Mouse (Mus musculus) lung, postnatal 36 days (tissue): Measurements from ENCODE around the gene Gm10717.
"Not testable (repeated sequence)": the region's sequence is repeated elsewhere in the genome, so short reads cannot be mapped to it uniquely, and the experiment has no call there.

Experiments
- DNase-seq: peaks from one replicate; pipeline ENCODE4 v3.0.0; 2022; ENCODE audit warnings: mixed read lengths

The Gm10717 gene

GRCm38 (mm10) chr9:3024912-3025467 lies at the start of gene Gm10717:
TSS of gene Gm10717 (plus strand) at chr9:3025417.
- DNase-seq = peak; percentile 49

- DNase-seq = not testable (repeated sequence)
Measured at GRCm38 (mm10) chr9:3000445-3000972, 24.7 kb upstream of the Gm10717 start, which contains the start of gene Gm10722. TSS of gene Gm10722 (plus strand) at chr9:3000922.

GRCm38 (mm10) chr9:3001006-3001405 lies 24.2 kb upstream of the Gm10717 start:
- DNase-seq = peak; percentile 4

GRCm38 (mm10) chr9:3001948-3002659 lies 23.1 kb upstream of the Gm10717 start:
- DNase-seq = peak; percentile 98

- not testable (repeated sequence) for DNase-seq
Measured at GRCm38 (mm10) chr9:3002794-3003396, 22.3 kb upstream of the Gm10717 start, which contains the start of gene Gm11168. TSS of gene Gm11168 (plus strand) at chr9:3003346.

- DNase-seq = not testable (repeated sequence)
Measured at GRCm38 (mm10) chr9:3006179-3006578, 19.0 kb upstream of the Gm10717 start.

- DNase-seq = peak; percentile 80
Measured at GRCm38 (mm10) chr9:3006636-3007035, 18.6 kb upstream of the Gm10717 start.

GRCm38 (mm10) chr9:3007272-3007671 lies 17.9 kb upstream of the Gm10717 start:
- DNase-seq = not testable (repeated sequence)

GRCm38 (mm10) chr9:3009331-3009730 lies 15.9 kb upstream of the Gm10717 start:
- not testable (repeated sequence) for DNase-seq

- DNase-seq = not testable (repeated sequence)
Measured at GRCm38 (mm10) chr9:3012054-3012621, 13.1 kb upstream of the Gm10717 start.

GRCm38 (mm10) chr9:3012733-3013279 lies 12.4 kb upstream of the Gm10717 start, which contains the start of gene Gm10721:
TSS of gene Gm10721 (plus strand) at chr9:3013140.
- DNase-seq = not testable (repeated sequence)

GRCm38 (mm10) chr9:3015354-3015753 lies 9.9 kb upstream of the Gm10717 start, which contains the start of gene Gm10720:
TSS of gene Gm10720 (plus strand) at chr9:3015654.
- DNase-seq = not testable (repeated sequence)

- DNase-seq = not testable (repeated sequence)
Measured at GRCm38 (mm10) chr9:3015896-3016295, 9.3 kb upstream of the Gm10717 start.

- DNase-seq = not testable (repeated sequence)
Measured at GRCm38 (mm10) chr9:3017108-3017507, 8.1 kb upstream of the Gm10717 start, which contains the start of gene Gm10719. TSS of gene Gm10719 (plus strand) at chr9:3017408.

- DNase-seq = peak; percentile 21
Measured at GRCm38 (mm10) chr9:3018944-3019343, 6.3 kb upstream of the Gm10717 start.

- peak; percentile 78 for DNase-seq
Measured at GRCm38 (mm10) chr9:3019835-3020727, 5.1 kb upstream of the Gm10717 start.

- peak; percentile 72 for DNase-seq
Measured at GRCm38 (mm10) chr9:3022316-3023008, 2.8 kb upstream of the Gm10717 start.

- peak; percentile 8 for DNase-seq
Measured at GRCm38 (mm10) chr9:3023312-3023984, 1.8 kb upstream of the Gm10717 start, which contains the start of gene Gm10718. TSS of gene Gm10718 (plus strand) at chr9:3023547.

- peak; percentile 37 for DNase-seq
Measured at GRCm38 (mm10) chr9:3023985-3024648, 1.1 kb upstream of the Gm10717 start.
